Mouse (Mus musculus) midbrain, embryonic 10.5 days (tissue): ENCODE results near the gene Timm29. TPM values are rescaled to one million over a fixed set of nuclear protein-coding genes. Genes with fewer than 3 reads are reported as not detected.

Experiments used
- DNase-seq: peaks from one replicate; pipeline ENCODE4 v3.0.0-alpha.2; 2017; ENCODE audit warnings: low spot score
- H3K27ac ChIP-seq: fragments of 300-500 bp; sonication (generic); replicated peaks from 2 replicates; pipeline ENCODE4 v1.5.1; 2016; ENCODE audit warnings: mild to moderate bottlenecking
- H3K27me3 ChIP-seq: fragments of 300-500 bp; sonication (generic); 2 replicates; pipeline ENCODE4 v1.6.1; 2016; ENCODE audit warnings: low read depth, mild to moderate bottlenecking; ENCODE audit not compliant: poor library complexity, severe bottlenecking
- H3K36me3 ChIP-seq: fragments of 300-500 bp; sonication (generic); 2 replicates; pipeline ENCODE4 v1.6.1; 2016; ENCODE audit warnings: mild to moderate bottlenecking, moderate library complexity
- H3K4me1 ChIP-seq: fragments of 300-500 bp; sonication (generic); 2 replicates; pipeline ENCODE4 v1.6.1; 2016
- H3K4me3 ChIP-seq: fragments of 300-500 bp; sonication (generic); 2 replicates; pipeline ENCODE4 v1.5.1; 2016; ENCODE audit warnings: mild to moderate bottlenecking, moderate library complexity
- H3K9me3 ChIP-seq: fragments of 300-500 bp; sonication (generic); replicated peaks from 2 replicates; pipeline ENCODE4 v1.6.1; 2016; ENCODE audit warnings: mild to moderate bottlenecking
- WGBS: fragments of 180-500 bp; shearing (Covaris S2); methylation state at CpG from one replicate; pipeline ENCODE4 v1.1.7; 2016; 5-methylcytosine and 5-hydroxymethylcytosine counted together
- polyA plus RNA-seq: library from polyadenylated mRNA; unstranded; fragments of >200 nt; fragmentation: Nextera tagmentation; extraction: Ambion mirVana; gene quantifications from 2 replicates; pipeline ENCODE4 v1.2.1, GENCODE M21; 2016

The Timm29 gene
- polyA plus RNA-seq, 1 experiment from 2014 or later, result 32.0 TPM

GRCm38 (mm10) chr9:21609861-21610260, 17.3 kb downstream of the Timm29 start:
- Histone ChIP-seq H3K27ac (no peak overlapping the region), H3K36me3 (no peaks in the 10 kb centered on the region), H3K4me1 (peaks cover under 1% of the 10 kb centered on the region; the same call in 1 of the 2 replicates), H3K4me3 (no peak overlapping the region), H3K27me3 (no peaks in the 10 kb centered on the region), H3K9me3 (no peaks in the 10 kb centered on the region)
- DNase-seq, result no peak
- WGBS, result 90% methylated on average over 1 of the region's 1 CpGs

DNA sequence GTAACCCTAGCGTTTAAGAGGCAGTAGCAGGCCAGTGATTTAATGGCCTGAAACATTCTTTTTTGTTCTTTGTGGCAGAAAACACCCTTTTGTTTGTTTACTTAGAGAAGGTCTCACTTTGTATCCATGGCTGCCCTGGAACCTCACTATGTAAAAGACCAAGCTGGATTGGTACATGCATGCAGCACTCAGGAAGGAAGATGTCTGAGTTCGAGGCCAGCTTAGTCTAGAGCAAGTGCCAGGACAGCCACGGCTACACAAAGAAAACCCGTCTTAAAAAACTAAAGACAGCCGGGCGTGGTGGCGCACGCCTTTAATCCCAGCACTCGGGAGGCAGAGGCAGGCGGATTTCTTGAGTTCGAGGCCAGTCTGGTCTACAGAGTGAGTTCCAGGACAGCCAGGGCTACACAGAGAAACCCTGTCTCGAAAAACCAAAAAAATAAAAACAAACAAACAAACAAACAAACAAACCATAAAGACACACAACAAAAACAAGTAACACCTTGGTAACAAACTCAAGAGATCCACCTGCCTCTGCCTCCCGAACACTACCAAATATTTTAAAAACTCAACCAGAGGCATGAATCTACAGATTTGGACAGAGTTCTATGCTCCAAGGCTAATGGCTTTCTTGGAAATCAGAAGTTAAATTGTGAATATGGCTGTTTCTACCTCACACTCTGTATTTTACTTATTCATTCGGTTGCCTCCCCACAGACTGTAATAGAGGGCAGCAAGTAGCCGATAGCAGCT, 22.5 kb downstream of the Timm29 start:
- DNase-seq, result no peak
- no peaks in the 10 kb centered on the region for H3K9me3 ChIP-seq

GRCm38 (mm10) chr9:21615617-21616231, 23.2 kb downstream of the Timm29 start, which contains the start of gene Smarca4:
Smarca4 (plus strand) TSS chr9:21616169.
- WGBS, result under 1% methylated on average over 42 of the region's 45 CpGs
- Histone ChIP-seq H3K9me3 (no peaks in the 10 kb centered on the region), H3K4me3 (peak within 1 kb of the TSS; percentile 79)

More for the DNA sequence above, 22.5 kb downstream of the Timm29 start:
- peak overlapping the region; percentile 99 for H3K27ac ChIP-seq
- WGBS, result 79% methylated on average over 15 of the region's 15 CpGs
- peak overlapping the region; percentile 79 for H3K4me3 ChIP-seq
- H3K4me1 ChIP-seq, result peaks cover 23% of the 10 kb centered on the region
- no peaks in the 10 kb centered on the region for H3K27me3 ChIP-seq
- peaks cover 18% of the 10 kb centered on the region for H3K36me3 ChIP-seq

DNA sequence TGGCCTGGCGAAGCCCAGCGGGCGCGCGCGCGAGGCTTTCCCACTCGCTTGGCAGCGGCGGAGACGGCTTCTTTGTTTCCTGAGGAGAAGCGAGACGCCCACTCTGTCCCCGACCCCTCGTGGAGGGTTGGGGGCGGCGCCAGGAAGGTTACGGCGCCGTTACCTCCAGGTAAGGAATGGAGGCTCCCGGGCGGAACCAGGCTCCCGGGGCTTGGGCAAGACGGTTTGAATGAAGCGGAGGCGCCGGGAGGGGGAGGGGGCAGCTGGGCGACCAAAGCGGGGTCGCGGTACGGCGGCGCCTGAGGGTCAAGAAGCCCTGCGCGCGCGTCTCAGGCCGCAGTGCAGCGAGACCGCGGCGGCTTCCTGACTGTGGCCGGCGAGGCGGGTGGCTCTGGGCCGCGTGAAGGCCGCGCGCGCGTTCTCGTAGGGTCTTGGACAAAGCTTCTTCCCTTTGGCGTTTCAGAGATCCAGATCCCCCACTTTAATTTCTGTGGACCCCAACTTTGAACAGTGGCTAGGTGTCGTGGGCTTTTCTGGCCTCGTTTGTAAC, 23.8 kb downstream of the Timm29 start:
- Histone ChIP-seq H3K27me3 (no peaks in the 10 kb centered on the region), H3K4me1 (peaks cover 23% of the 10 kb centered on the region), H3K27ac (peak overlapping the region; percentile 99), H3K4me3 (peak overlapping the region; percentile 79), H3K9me3 (no peaks in the 10 kb centered on the region), H3K36me3 (peaks cover 24% of the 10 kb centered on the region)
- peak; percentile 93 for DNase-seq
- under 1% methylated on average over 57 of the region's 57 CpGs for WGBS

More at GRCm38 (mm10) chr9:21615617-21616231, 23.2 kb downstream of the Timm29 start, which contains the start of gene Smarca4:
- Histone ChIP-seq H3K27me3 (no peaks in the 10 kb centered on the region), H3K27ac (peak within 1 kb of the TSS; percentile 99), H3K4me1 (peaks cover 23% of the 10 kb centered on the region), H3K36me3 (peaks cover 19% of the 10 kb centered on the region)
- peak; percentile 100 for DNase-seq

GRCm38 (mm10) chr9:21617066-21617465, 24.5 kb downstream of the Timm29 start:
- peaks cover 23% of the 10 kb centered on the region for H3K4me1 ChIP-seq
- peak overlapping the region; percentile 99 for H3K27ac ChIP-seq
- peaks cover 31% of the 10 kb centered on the region for H3K36me3 ChIP-seq
- 11% methylated on average over 10 of the region's 10 CpGs for WGBS
- peak overlapping the region; percentile 79 for H3K4me3 ChIP-seq
- H3K27me3 ChIP-seq, result no peaks in the 10 kb centered on the region
- H3K9me3 ChIP-seq, result no peaks in the 10 kb centered on the region
- peak; percentile 45 for DNase-seq

DNA sequence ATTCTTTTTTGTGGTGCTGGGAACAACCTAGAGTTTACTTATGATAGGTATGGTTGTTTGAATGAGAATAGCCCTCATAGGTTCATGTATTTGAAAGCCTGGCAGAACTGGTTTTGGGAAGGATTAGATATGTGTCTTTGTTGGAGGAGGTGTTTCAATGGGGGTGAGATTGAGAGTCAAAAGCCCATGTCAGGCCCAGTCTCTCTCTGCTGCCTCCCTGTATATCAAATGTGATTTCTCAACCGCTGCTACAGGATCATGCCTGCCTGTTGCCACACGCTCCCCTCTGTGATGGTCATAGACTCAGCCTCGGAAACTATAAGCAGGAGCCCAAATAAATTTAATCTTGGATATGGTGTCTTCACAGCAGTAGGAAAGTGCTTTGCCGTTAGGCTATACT, 27.7 kb downstream of the Timm29 start:
- H3K36me3 ChIP-seq, result peaks cover 46% of the 10 kb centered on the region
- H3K9me3 ChIP-seq, result no peaks in the 10 kb centered on the region
- no peak overlapping the region for H3K4me3 ChIP-seq
- peaks cover 18% of the 10 kb centered on the region for H3K4me1 ChIP-seq
- no peak overlapping the region for H3K27ac ChIP-seq
- WGBS, result 92% methylated on average over 4 of the region's 4 CpGs
- DNase-seq, result no peak
- H3K27me3 ChIP-seq, result no peaks in the 10 kb centered on the region

- 91% methylated on average over 1 of the region's 1 CpGs for WGBS
- H3K36me3 ChIP-seq, result peaks cover 57% of the 10 kb centered on the region
- H3K9me3 ChIP-seq, result no peaks in the 10 kb centered on the region
- H3K27ac ChIP-seq, result no peak overlapping the region
- no peak overlapping the region for H3K4me3 ChIP-seq
- DNase-seq, result no peak
- no peaks in the 10 kb centered on the region for H3K27me3 ChIP-seq
- peaks cover 11% of the 10 kb centered on the region for H3K4me1 ChIP-seq
Observed at GRCm38 (mm10) chr9:21622676-21623075, 30.2 kb downstream of the Timm29 start.

- peaks cover 55% of the 10 kb centered on the region for H3K36me3 ChIP-seq
- WGBS, result 92% methylated on average over 10 of the region's 10 CpGs
Observed at GRCm38 (mm10) chr9:21625342-21626339, 33.1 kb downstream of the Timm29 start.

DNA sequence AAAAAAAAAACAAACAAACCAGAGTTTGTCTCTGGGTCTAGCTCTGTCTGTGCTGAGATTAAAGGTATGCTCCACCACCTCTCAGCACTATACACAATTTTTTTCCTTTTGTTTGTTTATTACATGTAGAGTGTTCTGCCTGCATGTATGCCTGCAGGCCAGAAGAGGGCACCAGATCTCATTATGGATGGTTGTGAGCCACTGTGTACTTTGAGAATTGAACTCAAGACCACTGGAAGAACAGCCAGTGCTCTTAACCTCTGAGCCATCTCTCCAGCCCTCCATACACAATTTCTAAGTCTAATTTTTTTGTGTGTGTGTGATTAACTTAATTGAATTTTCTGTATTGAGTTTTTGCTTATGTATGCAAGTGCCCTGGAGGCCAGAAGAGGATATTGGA, 34.0 kb downstream of the Timm29 start:
- Histone ChIP-seq H3K9me3 (no peaks in the 10 kb centered on the region), H3K27ac (no peak overlapping the region), H3K4me3 (no peak overlapping the region), H3K4me1 (no peaks in the 10 kb centered on the region), H3K36me3 (peaks cover 56% of the 10 kb centered on the region), H3K27me3 (no peaks in the 10 kb centered on the region)
- DNase-seq, result no peak

More at GRCm38 (mm10) chr9:21625342-21626339, 33.1 kb downstream of the Timm29 start:
- Histone ChIP-seq H3K27ac (no peak overlapping the region), H3K4me1 (no peaks in the 10 kb centered on the region), H3K27me3 (no peaks in the 10 kb centered on the region), H3K4me3 (no peak overlapping the region), H3K9me3 (no peaks in the 10 kb centered on the region)
- DNase-seq, result no peak

DNA sequence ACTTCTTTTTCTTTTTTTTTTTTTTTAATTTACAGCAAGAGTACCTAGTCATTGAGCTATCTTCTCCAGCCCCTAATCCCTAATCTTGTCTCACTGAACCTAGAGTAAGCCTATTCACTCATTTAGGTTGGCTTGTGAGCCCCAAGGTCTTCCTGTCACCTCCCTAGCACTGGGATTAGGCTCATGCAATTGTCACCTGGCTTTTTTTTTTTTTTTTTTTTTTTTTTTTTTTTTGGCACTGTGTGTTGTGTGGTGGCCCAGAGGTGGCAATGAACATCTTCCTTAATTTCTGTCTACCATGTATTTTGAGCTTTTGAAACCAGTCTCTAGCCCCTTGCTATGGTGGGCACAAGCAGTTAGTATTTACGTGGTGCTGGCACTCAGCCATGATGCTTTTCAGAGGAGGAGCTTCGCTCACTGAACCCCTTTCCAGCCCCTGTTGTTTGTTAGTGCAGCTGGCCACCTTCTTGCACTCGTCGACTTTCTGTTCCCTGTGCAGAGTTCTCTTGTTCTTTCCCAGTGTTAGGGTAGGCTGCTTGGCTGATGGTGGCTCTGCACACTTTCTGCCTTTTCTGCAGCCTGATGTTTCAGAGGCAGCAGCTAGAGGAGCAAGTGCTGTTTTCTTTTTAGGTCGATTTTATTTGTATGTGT, 34.7 kb downstream of the Timm29 start:
- Histone ChIP-seq H3K9me3 (no peaks in the 10 kb centered on the region), H3K4me3 (no peak overlapping the region), H3K36me3 (peaks cover 54% of the 10 kb centered on the region), H3K4me1 (no peaks in the 10 kb centered on the region), H3K27ac (no peak overlapping the region), H3K27me3 (no peaks in the 10 kb centered on the region)
- DNase-seq, result no peak
- WGBS, result 90% methylated on average over 5 of the region's 5 CpGs

- H3K36me3 ChIP-seq, result peaks cover 72% of the 10 kb centered on the region
- 96% methylated on average over 3 of the region's 3 CpGs for WGBS
- H3K4me1 ChIP-seq, result no peaks in the 10 kb centered on the region
- H3K9me3 ChIP-seq, result no peaks in the 10 kb centered on the region
- no peaks in the 10 kb centered on the region for H3K27me3 ChIP-seq
- no peak overlapping the region for H3K27ac ChIP-seq
- H3K4me3 ChIP-seq, result no peak overlapping the region
- DNase-seq, result peak; percentile 28
Observed at GRCm38 (mm10) chr9:21630673-21631072, 38.2 kb downstream of the Timm29 start.

DNA sequence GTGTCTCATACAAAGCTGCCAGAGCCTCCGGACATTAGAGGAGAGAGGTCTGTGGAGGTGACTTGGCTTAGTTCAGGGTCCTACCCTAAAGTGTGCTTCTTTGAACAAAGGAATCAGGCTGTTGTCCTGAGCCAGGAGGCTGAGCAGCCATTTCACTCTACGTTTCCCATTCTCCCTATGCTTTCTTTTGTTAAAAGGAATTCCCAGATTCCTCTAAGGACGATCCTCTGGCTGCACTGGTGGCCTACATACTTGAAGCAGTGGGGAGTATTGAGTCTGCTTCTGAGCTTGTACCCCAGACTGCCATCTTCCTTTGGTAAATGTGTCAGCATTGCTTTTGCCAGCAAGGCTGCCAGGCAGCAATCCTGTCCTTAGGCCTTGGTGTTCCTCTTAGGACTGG, 40.6 kb downstream of the Timm29 start:
- Histone ChIP-seq H3K27me3 (no peaks in the 10 kb centered on the region), H3K4me1 (no peaks in the 10 kb centered on the region), H3K36me3 (peaks cover 84% of the 10 kb centered on the region), H3K27ac (no peak overlapping the region), H3K4me3 (no peak overlapping the region), H3K9me3 (no peaks in the 10 kb centered on the region)
- 83% methylated on average over 3 of the region's 3 CpGs for WGBS
- no peak for DNase-seq
